ENCODE assay signal across 10 mouse cellular contexts in genomic region chr17:28709552-28710290, GRCm38 (mm10). TPM values are rescaled to one million over a fixed set of nuclear protein-coding genes. Genes with fewer than 3 reads are reported as not detected.
DNase-seq lines count a peak whose midpoint lies in the region; ATAC-seq and TF ChIP-seq lines count a peak whose summit lies in the region.
"Had no signal": no experiment of that assay in that cellular context is flagged by ENCODE, and none has a peak within 500 bp of the region (broad histone marks: within the 10 kb centered on the region; RNA-seq: fewer than 3 reads in every experiment).

No protein-coding gene starts in this region.

- no peak for TF ChIP-seq CTCF in liver, postnatal 0 days (IDR thresholded peaks at IDR 0.05; ENCODE audit: low read depth)

- H3K4me3 ChIP-seq in heart, embryonic 12.5 days: no peak overlapping the region
- no peak overlapping the region for H3K4me3 ChIP-seq in liver, postnatal 0 days (ENCODE audit: low read depth, low read length)
- H3K4me3 ChIP-seq: forebrain, embryonic 10.5 days had no signal

- peaks cover 48% of the 10 kb centered on the region for H3K4me1 ChIP-seq in heart, embryonic 12.5 days (replicated peaks)
- peaks cover 46% of the 10 kb centered on the region for H3K4me1 ChIP-seq in liver, postnatal 0 days (ENCODE audit: insufficient read depth)

- H3K9me3 ChIP-seq in heart, embryonic 12.5 days (replicated peaks): peaks cover 4% of the 10 kb centered on the region; the same call in 1 of the 2 replicates
- no peaks in the 10 kb centered on the region for H3K9me3 ChIP-seq in liver, postnatal 0 days (ENCODE audit: low read length)
- H3K9me3 ChIP-seq: forebrain, embryonic 10.5 days had no signal

- H3K36me3 ChIP-seq in heart, embryonic 12.5 days: peaks cover 20% of the 10 kb centered on the region
- H3K36me3 ChIP-seq in liver, postnatal 0 days (replicated peaks; ENCODE audit: insufficient read depth, low read length): peaks cover 12% of the 10 kb centered on the region

- ATAC-seq in heart, embryonic 12.5 days (ENCODE audit: insufficient number of reproducible peaks, low FRiP score): no peak
- peak; percentile 17; the same call in 1 of the 2 replicates for ATAC-seq in liver, postnatal 0 days
- ATAC-seq: inflammation-experienced regulatory T-cells, adult 6 months had no signal

- no peak overlapping the region for H3K27ac ChIP-seq in heart, embryonic 12.5 days (ENCODE audit: poor library complexity, severe bottlenecking)
- H3K27ac ChIP-seq in liver, postnatal 0 days (ENCODE audit: low read depth): peak overlapping the region; percentile 71; the same call in 1 of the 2 replicates
- H3K27ac ChIP-seq: forebrain, embryonic 10.5 days had no signal

- H3K9ac ChIP-seq in heart, embryonic 12.5 days: no peak overlapping the region
- no peak overlapping the region; the same call in 1 of the 2 replicates for H3K9ac ChIP-seq in liver, postnatal 0 days (replicated peaks)

- peak; percentile 35 to 42 for DNase-seq in heart, adult 18-20 months
- DNase-seq in spleen, postnatal 36 days (ENCODE audit: low spot score in 2 of 2): peak; percentile 18 to 31
- DNase-seq in spleen, postnatal 4 days (ENCODE audit: low spot score in 2 of 2): no peak
- DNase-seq in liver, postnatal 0 days: no peak
- DNase-seq in urinary bladder, postnatal 14 days (ENCODE audit: low spot score): no peak
- no peak for DNase-seq in MN1 (ENCODE audit: low spot score)
- DNase-seq in right cerebral cortex, postnatal 25 days: no peak

- H3K27me3 ChIP-seq in heart, embryonic 12.5 days (replicated peaks): no peaks in the 10 kb centered on the region
- no peaks in the 10 kb centered on the region for H3K27me3 ChIP-seq in liver, postnatal 0 days (ENCODE audit: insufficient read depth, low read length)

- TF ChIP-seq EP300 in liver, postnatal 0 days (IDR thresholded peaks at IDR 0.05; ENCODE audit: low read depth): no peak

- 83% methylated on average over 8 of the region's 8 CpGs for WGBS in heart, embryonic 12.5 days
- WGBS in liver, postnatal 0 days (ENCODE audit: insufficient replicate concordance): 59% methylated on average over 8 of the region's 8 CpGs

- no peak overlapping the region for H3K4me2 ChIP-seq in heart, embryonic 12.5 days
- peak overlapping the region; percentile 13; the same call in 1 of the 2 replicates for H3K4me2 ChIP-seq in liver, postnatal 0 days (ENCODE audit: low read depth, low read length)

RNA-seq across cellular contexts. Expression of gene AC170998.1, which starts 16.2 kb away (rescaled TPM):
- under 1 TPM in 1 of 2 experiments, not detected in 1; 0.67 TPM for total RNA-seq in heart, adult 18-20 months (2021)
- 3.1 and 3.3 TPM in 2 replicates for polyA plus RNA-seq in heart, embryonic 12.5 days (2016; fragmentation: Nextera tagmentation; extraction: Ambion mirVana)
- 0.80 and 1.1 TPM in 2 replicates for polyA plus RNA-seq in liver, postnatal 0 days (2015; fragmentation: Nextera tagmentation; extraction: Ambion mirVana)

RNA-seq across cellular contexts. Expression of gene Mapk14, which starts 18.6 kb away (rescaled TPM):
- total RNA-seq in heart, adult 18-20 months (2021): 10 to 100 TPM; 51.3 to 59.4 TPM
- polyA plus RNA-seq in heart, embryonic 12.5 days (2016; fragmentation: Nextera tagmentation; extraction: Ambion mirVana): 37.1 and 38.6 TPM in 2 replicates
- 23.6 and 24.5 TPM in 2 replicates for polyA plus RNA-seq in liver, postnatal 0 days (2015; fragmentation: Nextera tagmentation; extraction: Ambion mirVana)

RNA-seq across cellular contexts. Expression of gene Slc26a8, which starts 19.7 kb away (rescaled TPM):
- total RNA-seq in heart, adult 18-20 months (2021): under 1 TPM in 1 of 2 experiments, not detected in 1; 0.39 TPM
- polyA plus RNA-seq in heart, embryonic 12.5 days (2016; fragmentation: Nextera tagmentation; extraction: Ambion mirVana): 0.22 and 0.57 TPM in 2 replicates
- polyA plus RNA-seq in liver, postnatal 0 days (2015; fragmentation: Nextera tagmentation; extraction: Ambion mirVana): 0.32 and 0.51 TPM in 2 replicates

RNA-seq across cellular contexts. Expression of gene Mapk13, which starts 59.4 kb away (rescaled TPM):
- under 1 TPM in 1 of 2 experiments, not detected in 1; 0.46 TPM for total RNA-seq in heart, adult 18-20 months (2021)
- polyA plus RNA-seq in heart, embryonic 12.5 days (2016; fragmentation: Nextera tagmentation; extraction: Ambion mirVana): 3.2 and 3.9 TPM in 2 replicates
- polyA plus RNA-seq in liver, postnatal 0 days (2015; fragmentation: Nextera tagmentation; extraction: Ambion mirVana): 25.2 and 27.6 TPM in 2 replicates
- polyA plus RNA-seq: inflammation-experienced regulatory T-cells, adult 6 months had no signal

Comparison
In these comparisons a context has a peak if more than half of its experiments do, and no peak if none do; other contexts are left out.
1. DNase-seq: peak in heart, adult 18-20 months (2 of 2) and spleen, postnatal 36 days (2 of 2); none in spleen, postnatal 4 days (0 of 2), liver, postnatal 0 days (single experiment), urinary bladder, postnatal 14 days (single experiment), MN1 (single experiment) and right cerebral cortex, postnatal 25 days (single experiment).